Mouse (Mus musculus): ENCODE results near the gene Nyap1.

Nyap1 gene

GRCm38 (mm10) chr5:137686127-137686790, 55.1 kb downstream of the Nyap1 start:
- H3K27me3 ChIP-seq (ENCODE audit: insufficient read depth, low read length) = peaks cover 18% of the 10 kb centered on the region

GRCm38 (mm10) chr5:137685653-137686052, 55.8 kb downstream of the Nyap1 start:
- no peak for TF ChIP-seq NANOG (IDR thresholded peaks at IDR 0.05; ENCODE audit: borderline replicate concordance, low read length)
- TF ChIP-seq CTCF (conservative IDR thresholded peaks at IDR 0.05; ENCODE audit: low read length) = no peak
- TF ChIP-seq POU5F1 (IDR thresholded peaks at IDR 0.05; ENCODE audit: borderline replicate concordance, low read length) = no peak
- Histone ChIP-seq H3K36me3 (ENCODE audit: insufficient read depth, low read length) (peaks cover 12% of the 10 kb centered on the region), H3K9me3 (ENCODE audit: low read length) (no peaks in the 10 kb centered on the region), H3K4me3 (replicated peaks; ENCODE audit: low read length) (no peak overlapping the region), H3K27me3 (ENCODE audit: insufficient read depth, low read length) (peaks cover 18% of the 10 kb centered on the region), H3K4me1 (replicated peaks; ENCODE audit: low read depth, low read length) (peaks cover 37% of the 10 kb centered on the region)

More at GRCm38 (mm10) chr5:137686127-137686790, 55.1 kb downstream of the Nyap1 start:
- H3K4me1 ChIP-seq (replicated peaks; ENCODE audit: low read depth, low read length) = peaks cover 32% of the 10 kb centered on the region
- no peak overlapping the region for H3K4me3 ChIP-seq (replicated peaks; ENCODE audit: low read length)
- H3K9me3 ChIP-seq (ENCODE audit: low read length) = no peaks in the 10 kb centered on the region
- TF ChIP-seq NANOG (IDR thresholded peaks at IDR 0.05; ENCODE audit: borderline replicate concordance, low read length) (no peak), CTCF (conservative IDR thresholded peaks at IDR 0.05; ENCODE audit: low read length) (no peak), POU5F1 (IDR thresholded peaks at IDR 0.05; ENCODE audit: borderline replicate concordance, low read length) (no peak)
- peaks cover 10% of the 10 kb centered on the region for H3K36me3 ChIP-seq (ENCODE audit: insufficient read depth, low read length)

GRCm38 (mm10) chr5:137684294-137685123, 56.9 kb downstream of the Nyap1 start, which contains the start of gene Agfg2:
Gene Agfg2 (minus strand): TSS chr5:137684726.
- Histone ChIP-seq H3K36me3 (ENCODE audit: insufficient read depth, low read length) (peaks cover 20% of the 10 kb centered on the region), H3K4me1 (replicated peaks; ENCODE audit: low read depth, low read length) (peaks cover 43% of the 10 kb centered on the region), H3K4me3 (replicated peaks; ENCODE audit: low read length) (peak within 1 kb of the TSS; percentile 89), H3K9me3 (ENCODE audit: low read length) (no peaks in the 10 kb centered on the region), H3K27me3 (ENCODE audit: insufficient read depth, low read length) (peaks cover 18% of the 10 kb centered on the region)
- no peak for TF ChIP-seq POU5F1 (IDR thresholded peaks at IDR 0.05; ENCODE audit: borderline replicate concordance, low read length)
- no peak for TF ChIP-seq NANOG (IDR thresholded peaks at IDR 0.05; ENCODE audit: borderline replicate concordance, low read length)
- TF ChIP-seq CTCF (conservative IDR thresholded peaks at IDR 0.05; ENCODE audit: low read length) = no peak

- H3K4me3 ChIP-seq (replicated peaks; ENCODE audit: low read length) = peak overlapping the region; percentile 89
- peaks cover 18% of the 10 kb centered on the region for H3K27me3 ChIP-seq (ENCODE audit: insufficient read depth, low read length)
- no peak for TF ChIP-seq NANOG (IDR thresholded peaks at IDR 0.05; ENCODE audit: borderline replicate concordance, low read length)
- no peak for TF ChIP-seq CTCF (conservative IDR thresholded peaks at IDR 0.05; ENCODE audit: low read length)
- TF ChIP-seq POU5F1 (IDR thresholded peaks at IDR 0.05; ENCODE audit: borderline replicate concordance, low read length) = no peak
- peaks cover 21% of the 10 kb centered on the region for H3K36me3 ChIP-seq (ENCODE audit: insufficient read depth, low read length)
- H3K4me1 ChIP-seq (replicated peaks; ENCODE audit: low read depth, low read length) = peaks cover 51% of the 10 kb centered on the region
- no peaks in the 10 kb centered on the region for H3K9me3 ChIP-seq (ENCODE audit: low read length)
These were observed 57.8 kb downstream of the Nyap1 start for GRCm38 (mm10) chr5:137683388-137684293.

GRCm38 (mm10) chr5:137682526-137682925, 58.9 kb downstream of the Nyap1 start:
- no peak overlapping the region for H3K4me3 ChIP-seq (replicated peaks; ENCODE audit: low read length)
- TF ChIP-seq POU5F1 (IDR thresholded peaks at IDR 0.05; ENCODE audit: borderline replicate concordance, low read length) (no peak), CTCF (conservative IDR thresholded peaks at IDR 0.05; ENCODE audit: low read length) (no peak), NANOG (IDR thresholded peaks at IDR 0.05; ENCODE audit: borderline replicate concordance, low read length) (no peak)
- H3K4me1 ChIP-seq (replicated peaks; ENCODE audit: low read depth, low read length) = peaks cover 51% of the 10 kb centered on the region
- peaks cover 18% of the 10 kb centered on the region for H3K27me3 ChIP-seq (ENCODE audit: insufficient read depth, low read length)
- H3K36me3 ChIP-seq (ENCODE audit: insufficient read depth, low read length) = peaks cover 28% of the 10 kb centered on the region
- no peaks in the 10 kb centered on the region for H3K9me3 ChIP-seq (ENCODE audit: low read length)
